Mouse (Mus musculus): ENCODE results near the gene Slc1a3.
A peak's percentile ranks its signal among the peaks of the same experiment; 100 is the strongest.

Slc1a3 gene

GRCm38 (mm10) chr15:8710146-8711006, at the start of gene Slc1a3:
Gene Slc1a3, minus strand, starts transcription at chr15:8710764.
- peak; percentile 76 for DNase-seq (ENCODE audit: low spot score)

DNA sequence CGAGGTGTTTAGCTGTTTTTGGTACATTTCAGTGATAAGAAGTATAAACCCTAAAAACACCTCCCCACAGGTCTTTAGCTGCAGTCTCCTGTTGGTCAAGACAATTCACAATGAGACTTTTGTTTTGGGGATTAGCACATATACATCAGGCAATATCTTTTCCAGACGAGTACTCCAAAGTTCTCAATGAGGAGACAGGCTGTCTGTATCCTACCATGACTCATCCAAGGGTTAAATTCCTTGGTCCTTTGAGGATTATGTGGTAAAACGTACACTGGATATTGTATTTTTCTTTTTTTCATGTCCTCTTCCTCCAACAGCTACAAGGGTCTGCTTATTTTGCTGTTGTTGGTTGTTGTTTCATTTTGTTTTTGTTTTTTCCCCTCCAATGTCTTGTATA, 48.5 kb upstream of the Slc1a3 start:
- DNase-seq (ENCODE audit: low spot score), result no peak

GRCm38 (mm10) chr15:8756441-8756840, 45.9 kb upstream of the Slc1a3 start:
- DNase-seq (ENCODE audit: low spot score), result no peak

DNA sequence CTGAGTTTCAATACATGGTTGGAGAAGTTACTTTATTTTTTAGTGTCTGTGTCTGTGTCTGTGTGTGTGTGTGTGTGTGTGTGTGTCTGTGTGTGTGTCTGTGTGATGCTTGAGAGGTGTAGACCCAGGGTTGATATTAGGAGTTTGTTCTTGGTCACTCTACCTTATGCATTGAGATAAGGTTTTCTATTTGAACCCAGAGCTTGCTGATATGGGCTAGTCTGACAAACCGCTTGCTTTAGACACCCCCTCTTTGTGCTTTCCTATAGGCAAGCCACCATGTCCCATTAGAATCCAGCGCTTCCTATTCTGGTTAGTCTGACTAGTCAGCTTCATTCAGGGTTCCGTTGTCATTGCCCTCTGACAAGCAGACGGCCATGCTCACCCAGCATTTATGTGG, 39.2 kb upstream of the Slc1a3 start:
- no peak for DNase-seq (ENCODE audit: low spot score)

DNA sequence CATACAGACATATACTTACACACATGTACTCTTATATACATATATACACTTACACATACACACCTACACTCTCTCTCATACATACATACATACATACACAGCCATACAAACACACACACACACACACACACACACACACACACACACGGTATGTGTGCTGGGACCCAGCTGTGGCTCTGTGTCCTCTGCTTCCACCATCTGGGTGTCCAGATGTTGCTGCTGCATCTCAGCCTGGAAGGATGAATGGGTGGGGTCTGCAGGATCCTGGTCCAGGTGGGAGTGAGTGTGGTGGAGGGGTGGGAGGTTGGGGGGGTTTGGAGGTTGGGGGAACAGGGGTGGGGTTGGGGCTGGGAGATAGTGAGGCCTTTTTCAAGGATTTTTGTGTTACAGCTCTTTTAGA, 38.2 kb upstream of the Slc1a3 start:
- DNase-seq (ENCODE audit: low spot score), result no peak

DNA sequence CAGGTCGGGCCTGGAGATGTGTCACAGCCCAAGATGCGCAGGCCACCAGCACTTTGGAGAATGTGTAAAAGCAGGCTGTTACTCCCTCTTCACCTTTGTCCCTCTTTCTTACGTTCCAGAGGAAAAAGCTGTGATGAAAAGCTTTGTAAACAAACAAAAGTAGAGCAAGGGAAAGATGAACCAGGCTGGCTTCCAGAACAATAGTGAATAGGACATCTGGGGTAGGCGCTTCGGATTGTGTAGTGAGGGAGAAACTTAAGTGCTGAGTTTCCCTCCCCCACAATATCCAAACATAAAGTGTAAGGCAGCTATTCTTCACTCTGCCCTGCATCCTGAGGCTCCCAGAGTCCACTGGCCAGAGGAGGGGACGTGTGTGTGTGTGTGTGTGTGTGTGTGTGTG, 31.0 kb upstream of the Slc1a3 start:
- peak; percentile 7 for DNase-seq (ENCODE audit: low spot score)

GRCm38 (mm10) chr15:8740724-8741123, 30.2 kb upstream of the Slc1a3 start:
- no peak for DNase-seq (ENCODE audit: low spot score)

DNA sequence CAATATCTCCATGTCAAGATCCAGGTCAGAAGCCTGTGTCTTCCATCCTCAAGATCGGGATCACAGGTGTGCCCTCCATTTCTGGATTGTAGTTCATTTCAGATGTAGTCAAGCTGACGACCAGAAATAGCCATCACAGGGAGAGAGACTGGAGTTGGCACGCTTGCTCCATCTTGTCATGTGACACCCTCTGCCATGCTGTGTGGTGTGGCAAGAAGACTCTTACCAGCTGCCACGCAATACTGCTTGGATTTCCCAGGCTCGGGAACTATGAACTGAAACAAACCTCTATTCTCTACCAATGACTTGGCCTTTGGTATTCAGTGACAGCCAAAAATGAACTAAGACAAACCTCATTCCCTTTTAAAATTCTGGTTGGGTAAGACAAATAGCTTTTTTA, 27.6 kb upstream of the Slc1a3 start:
- no peak for DNase-seq (ENCODE audit: low spot score)

DNA sequence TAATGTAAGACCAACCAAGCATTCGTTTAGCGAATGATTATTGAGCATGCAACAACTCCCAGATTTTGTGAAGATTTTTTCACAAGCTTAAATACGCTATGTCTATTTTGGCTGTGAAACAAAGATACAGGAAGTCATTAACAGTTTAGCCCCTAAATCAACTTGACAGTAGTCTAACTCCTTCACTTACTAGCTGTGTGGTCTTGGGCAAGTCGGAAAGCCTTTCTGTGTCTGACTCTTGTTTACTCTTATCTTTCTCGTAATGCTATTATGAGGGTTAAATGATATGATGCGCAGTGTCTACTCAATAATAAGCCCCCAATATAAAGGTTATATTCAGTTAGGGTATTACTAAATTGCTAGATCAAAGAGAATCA, 23.8 kb upstream of the Slc1a3 start:
- DNase-seq (ENCODE audit: low spot score), result peak; percentile 26

GRCm38 (mm10) chr15:8733669-8734362, 23.3 kb upstream of the Slc1a3 start:
- DNase-seq (ENCODE audit: low spot score), result peak; percentile 58

DNA sequence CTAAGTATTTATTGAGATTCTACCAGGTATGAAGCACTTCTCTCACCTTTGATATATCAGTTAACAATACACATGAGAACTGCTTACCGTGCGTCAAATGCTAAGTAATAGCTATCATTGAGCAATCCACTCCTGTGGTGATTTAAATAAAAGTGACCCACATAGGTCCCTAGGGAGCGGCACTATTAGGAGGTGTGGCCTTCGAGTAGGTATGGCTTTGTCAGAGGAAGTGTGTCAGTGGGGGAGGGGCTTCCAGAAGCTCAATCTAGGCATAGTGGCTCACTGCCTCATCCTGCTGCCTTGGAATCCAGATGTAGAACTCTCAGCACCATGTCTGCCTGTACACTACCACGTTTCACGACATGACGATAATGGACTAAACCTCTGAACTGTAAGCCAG, 18.3 kb upstream of the Slc1a3 start:
- DNase-seq (ENCODE audit: low spot score), result no peak

DNA sequence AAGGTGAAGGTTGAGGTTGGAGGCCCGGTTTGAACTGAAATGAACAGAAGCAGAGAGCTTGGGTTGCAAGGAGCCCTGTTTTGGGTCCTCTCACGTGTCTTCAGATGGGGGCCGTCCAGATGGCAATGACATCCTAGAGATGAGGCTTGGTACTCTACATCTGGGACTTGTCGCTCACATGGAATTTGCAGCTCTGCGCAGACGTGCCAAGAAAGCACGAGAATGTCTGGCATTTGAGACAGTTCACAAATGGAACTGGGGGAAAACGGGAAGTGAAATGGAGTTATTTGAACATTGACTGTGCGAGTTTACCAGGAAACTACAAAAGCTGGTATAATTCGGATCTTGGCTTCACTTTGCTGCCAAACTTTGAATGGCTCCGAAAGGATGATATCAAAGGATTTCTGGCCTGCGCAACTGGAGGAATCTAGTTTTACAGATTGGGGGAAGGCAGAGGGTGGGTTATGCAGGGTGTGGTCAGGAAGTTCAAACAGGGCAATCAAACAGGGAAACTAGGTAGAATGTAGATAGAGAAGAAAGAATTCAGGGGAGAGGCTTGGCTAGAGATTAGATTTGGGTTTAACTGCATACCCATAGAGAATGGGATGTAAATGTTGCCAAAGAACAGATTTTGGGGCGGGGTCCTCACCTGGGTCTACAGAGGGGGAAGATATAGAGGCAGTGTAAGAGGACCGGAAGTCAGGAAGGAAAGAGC, 12.0 kb upstream of the Slc1a3 start:
- DNase-seq (ENCODE audit: low spot score), result no peak

DNA sequence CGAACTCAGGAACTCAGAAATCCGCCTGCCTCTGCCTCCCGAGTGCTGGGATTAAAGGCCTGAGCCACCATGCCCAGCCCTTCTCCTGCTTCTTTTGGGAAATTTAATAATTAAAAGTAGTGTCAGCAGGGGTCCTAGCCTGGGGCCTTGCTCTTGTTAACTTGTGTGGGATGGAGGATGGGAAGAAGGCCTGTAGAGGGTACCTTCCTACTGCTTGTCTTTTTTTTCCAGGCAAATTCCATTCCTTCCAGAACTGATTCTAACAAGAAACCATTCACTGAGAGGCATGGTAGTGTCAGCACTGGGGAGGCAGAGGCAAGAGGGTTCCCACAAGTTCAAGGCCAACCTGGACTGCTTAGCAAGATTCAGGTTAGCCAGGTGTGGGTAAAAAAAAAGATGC, 11.2 kb upstream of the Slc1a3 start:
- DNase-seq (ENCODE audit: low spot score), result no peak

- DNase-seq (ENCODE audit: low spot score), result no peak
Observed at GRCm38 (mm10) chr15:8721005-8721404, 10.4 kb upstream of the Slc1a3 start.

GRCm38 (mm10) chr15:8718496-8718895, 7.9 kb upstream of the Slc1a3 start:
- DNase-seq (ENCODE audit: low spot score), result no peak

DNA sequence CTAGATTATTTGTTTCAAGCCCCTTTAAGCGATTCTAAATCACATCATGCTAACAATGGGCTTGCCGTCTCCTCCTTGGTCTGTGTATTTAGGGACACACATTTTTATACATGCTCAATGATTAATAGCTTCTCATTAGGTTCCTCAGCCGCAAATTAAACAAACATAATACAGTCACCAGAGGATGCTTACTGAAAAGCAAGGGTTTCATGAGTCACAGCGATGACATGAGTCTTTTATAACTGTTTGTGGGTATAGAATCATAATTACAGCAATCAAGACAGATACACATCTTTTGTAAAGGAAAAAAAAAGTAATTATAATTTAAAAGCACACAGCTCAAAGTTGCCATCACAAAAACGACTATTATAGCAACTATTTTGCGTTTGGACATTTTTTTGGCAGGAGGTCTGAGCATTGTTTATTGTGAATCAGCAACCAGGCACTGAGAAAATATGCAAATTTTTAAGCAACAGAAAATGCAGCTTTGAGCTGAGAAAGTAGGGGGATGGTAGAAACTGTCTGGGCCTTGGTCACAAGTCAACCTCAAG, 6.5 kb upstream of the Slc1a3 start:
- DNase-seq (ENCODE audit: low spot score), result no peak

- DNase-seq (ENCODE audit: low spot score), result no peak
Observed at GRCm38 (mm10) chr15:8716330-8716964, 5.9 kb upstream of the Slc1a3 start.

DNA sequence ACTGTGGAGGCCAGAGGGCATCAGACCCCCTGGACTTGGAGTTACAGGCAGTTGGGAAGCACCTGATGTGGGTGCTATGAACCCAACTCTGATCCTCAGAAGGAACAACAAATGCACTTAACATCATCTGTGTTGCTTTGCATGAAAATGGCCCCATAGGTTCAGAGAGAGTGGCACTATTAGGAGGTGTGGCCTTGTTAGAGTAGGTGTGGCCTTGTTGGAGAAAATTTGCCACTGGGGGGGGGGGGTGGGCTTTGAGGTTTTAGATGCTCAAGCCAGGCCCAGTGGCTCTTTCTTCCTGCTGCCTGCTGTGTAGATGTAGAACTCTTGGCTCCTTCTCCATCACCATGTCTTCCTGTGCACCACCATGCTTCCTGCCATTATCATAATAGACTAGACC, 5.1 kb upstream of the Slc1a3 start:
- no peak for DNase-seq (ENCODE audit: low spot score)

DNA sequence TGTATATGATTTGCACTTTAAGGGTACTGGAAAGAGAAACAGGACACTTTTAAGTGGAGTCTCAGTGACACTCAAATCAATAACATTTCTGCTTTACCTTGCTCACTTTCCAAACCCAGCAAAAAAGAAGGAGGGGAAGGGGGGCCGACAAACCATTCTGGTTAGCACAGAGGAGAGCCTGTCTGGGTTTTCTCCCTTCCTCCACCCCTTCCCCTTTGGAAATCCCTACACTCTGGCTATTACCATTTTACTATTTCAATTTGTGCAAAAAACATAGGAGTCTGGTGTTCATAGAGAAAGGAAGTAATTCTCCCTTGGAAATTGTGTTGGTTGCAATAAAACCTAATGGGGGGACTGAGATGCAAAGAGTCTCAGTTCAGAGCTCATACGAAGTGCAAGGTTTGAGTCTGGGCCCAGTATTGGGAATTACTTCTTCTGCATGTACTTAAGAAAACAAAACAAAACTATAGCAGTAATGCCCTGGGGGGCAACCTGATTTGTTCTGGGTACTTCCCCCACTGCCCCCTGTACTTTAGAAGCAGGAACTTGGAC, 1.9 kb upstream of the Slc1a3 start:
- no peak for DNase-seq (ENCODE audit: low spot score)

- DNase-seq (ENCODE audit: low spot score), result peak; percentile 14
Observed at GRCm38 (mm10) chr15:8711630-8712310, 1.2 kb upstream of the Slc1a3 start.

DNA sequence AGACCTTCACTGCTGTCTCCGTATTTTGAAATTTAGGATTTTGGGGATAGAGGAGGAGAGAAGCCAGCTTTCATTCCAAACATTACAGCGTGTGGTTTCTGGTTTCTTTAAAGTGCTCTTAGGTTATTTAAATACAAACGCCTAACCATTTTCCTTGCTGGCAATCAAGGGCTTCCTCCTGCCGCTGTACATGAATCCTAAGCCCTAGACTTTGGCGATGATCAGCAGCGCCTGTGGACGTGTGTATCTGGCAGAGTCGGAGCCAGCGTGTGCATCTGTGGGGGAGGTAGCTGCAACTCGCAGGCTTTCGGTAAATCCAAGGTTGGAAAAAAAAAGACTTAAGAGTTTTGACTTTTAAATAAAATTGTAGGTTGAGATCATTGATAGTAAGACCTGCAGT, 986 bp downstream of the Slc1a3 start:
- peak; percentile 79 for DNase-seq (ENCODE audit: low spot score)
